Mouse (Mus musculus) neural tube, embryonic 15.5 days (tissue): Measurements from ENCODE around the gene Mrgprh. TPM values are rescaled to one million over a fixed set of nuclear protein-coding genes. Genes with fewer than 3 reads are reported as not detected.

Source experiments
- ATAC-seq: fragments of 200-750 bp; cut with Nextera tagmentation; 2 replicates; pipeline ENCODE4 v1.8.0; 2017; ENCODE audit warnings: mild to moderate bottlenecking, moderate TSS enrichment, moderate library complexity; ENCODE audit not compliant: low FRiP score
- H3K27ac ChIP-seq: fragments of 300-500 bp; sonication (generic); replicated peaks from 2 replicates; pipeline ENCODE4 v1.5.1; 2015; ENCODE audit warnings: mild to moderate bottlenecking, inconsistent platforms
- H3K27me3 ChIP-seq: fragments of 300-500 bp; sonication (generic); replicated peaks from 2 replicates; pipeline ENCODE4 v1.6.1; 2015; ENCODE audit warnings: inconsistent platforms
- H3K36me3 ChIP-seq: fragments of 300-500 bp; sonication (generic); 2 replicates; pipeline ENCODE4 v1.6.1; 2015; ENCODE audit warnings: inconsistent platforms
- H3K4me1 ChIP-seq: fragments of 300-500 bp; sonication (generic); 2 replicates; pipeline ENCODE4 v1.6.1; 2015; ENCODE audit warnings: inconsistent platforms
- H3K4me2 ChIP-seq: fragments of 300-500 bp; sonication (generic); 2 replicates; pipeline ENCODE4 v1.6.1; 2015; ENCODE audit warnings: inconsistent platforms, mild to moderate bottlenecking, moderate library complexity
- H3K4me3 ChIP-seq: fragments of 300-500 bp; sonication (generic); replicated peaks from 2 replicates; pipeline ENCODE4 v1.5.1; 2015; ENCODE audit warnings: mild to moderate bottlenecking, inconsistent platforms
- H3K9ac ChIP-seq: fragments of 300-500 bp; sonication (generic); replicated peaks from 2 replicates; pipeline ENCODE4 v1.6.1; 2015; ENCODE audit warnings: mild to moderate bottlenecking, inconsistent platforms
- H3K9me3 ChIP-seq: fragments of 300-500 bp; sonication (generic); replicated peaks from 2 replicates; pipeline ENCODE4 v1.6.1; 2016; ENCODE audit warnings: inconsistent platforms
- WGBS: fragments of 180-500 bp; shearing (Covaris S2); methylation state at CpG from one replicate; pipeline ENCODE4 v1.1.7; 2015; ENCODE audit warnings: mixed read lengths; 5-methylcytosine and 5-hydroxymethylcytosine counted together
- polyA plus RNA-seq: library from polyadenylated mRNA; unstranded; fragments of >200 nt; fragmentation: Nextera tagmentation; extraction: Ambion mirVana; gene quantifications from 2 replicates; pipeline ENCODE4 v1.2.1, GENCODE M21; 2015

The Mrgprh gene
- polyA plus RNA-seq, 1 experiment from 2014 or later, result not detected

DNA sequence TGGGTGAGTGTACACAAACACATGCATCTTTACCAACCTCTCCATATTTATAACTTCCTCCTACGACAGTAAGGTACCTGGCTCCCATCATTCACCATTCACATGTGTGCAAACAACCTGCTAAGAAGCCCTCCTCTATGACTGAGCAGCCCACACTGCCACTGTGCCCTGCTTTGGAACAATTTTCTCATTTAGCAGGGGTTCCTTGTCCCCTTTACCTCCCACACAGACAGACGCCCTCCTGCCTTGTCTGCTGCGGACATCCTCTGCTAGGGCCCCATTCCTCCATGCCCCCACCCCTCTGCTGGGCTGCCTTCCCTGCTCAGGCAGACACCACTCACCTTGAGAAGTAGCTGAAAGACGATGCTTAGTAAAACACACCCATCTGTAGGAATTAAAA is 28.1 kb upstream of the Mrgprh start:
- WGBS, result 74% methylated on average over 4 of the region's 4 CpGs
- H3K4me3 ChIP-seq, result no peak overlapping the region
- H3K9me3 ChIP-seq, result no peaks in the 10 kb centered on the region
- no peaks in the 10 kb centered on the region for H3K36me3 ChIP-seq
- no peak overlapping the region for H3K9ac ChIP-seq
- no peaks in the 10 kb centered on the region for H3K27me3 ChIP-seq
- H3K4me1 ChIP-seq, result no peaks in the 10 kb centered on the region; the same call in 1 of the 2 replicates
- H3K27ac ChIP-seq, result no peak overlapping the region
- no peak for ATAC-seq
- no peak overlapping the region for H3K4me2 ChIP-seq

DNA sequence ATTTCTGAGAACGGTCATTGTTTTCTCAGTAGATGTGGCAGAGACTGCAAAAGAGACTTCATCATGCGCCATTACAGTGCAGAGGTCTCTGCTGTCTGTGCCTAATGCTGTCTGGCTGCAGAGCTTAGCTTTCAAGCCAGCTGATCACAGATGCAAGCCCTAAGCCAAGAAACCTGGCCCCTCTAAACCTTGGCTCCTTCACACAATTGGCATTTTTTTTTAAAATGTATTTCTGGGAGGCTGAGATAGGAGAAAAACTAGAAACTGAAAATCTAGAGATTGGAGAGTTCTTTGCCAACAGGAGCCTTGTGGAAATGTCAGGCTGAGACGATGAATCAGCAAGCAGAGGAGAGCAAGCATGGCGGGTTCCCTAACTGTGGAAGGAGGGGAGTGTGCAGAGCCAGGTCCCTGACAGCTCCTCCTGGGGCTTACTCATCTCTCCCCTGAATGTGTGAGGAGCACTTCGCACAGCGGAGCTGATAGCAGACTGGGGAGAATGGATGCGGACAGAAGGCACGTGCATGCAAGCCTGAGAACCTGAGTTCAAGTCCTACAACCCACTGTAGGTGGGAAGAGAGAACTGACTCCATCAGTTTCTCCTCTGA is 26.0 kb upstream of the Mrgprh start:
- ATAC-seq, result no peak

DNA sequence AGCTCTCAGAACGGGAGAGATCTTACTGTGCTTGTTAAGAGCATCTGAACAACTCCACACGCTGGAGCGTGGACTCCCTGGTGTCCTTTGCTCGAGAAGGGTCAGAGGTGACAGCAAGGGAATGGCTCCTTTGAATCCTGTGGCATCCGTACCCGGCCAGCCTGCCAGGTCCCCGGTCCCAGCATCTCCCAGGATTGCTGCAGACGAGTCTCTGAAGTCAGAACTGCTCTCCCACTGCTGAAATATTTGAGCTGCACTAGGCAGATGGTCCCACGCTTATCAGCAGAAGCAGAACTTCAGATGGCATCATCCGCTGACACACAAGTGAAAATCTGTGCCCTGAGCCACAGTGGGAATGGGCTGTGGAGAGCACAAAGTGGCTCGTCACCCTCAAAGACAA is 24.1 kb upstream of the Mrgprh start:
- Histone ChIP-seq H3K36me3 (no peaks in the 10 kb centered on the region), H3K4me2 (no peak overlapping the region), H3K9ac (no peak overlapping the region), H3K4me1 (no peaks in the 10 kb centered on the region; the same call in 1 of the 2 replicates), H3K27ac (no peak overlapping the region), H3K27me3 (no peaks in the 10 kb centered on the region), H3K9me3 (no peaks in the 10 kb centered on the region), H3K4me3 (no peak overlapping the region)
- 76% methylated on average over 11 of the region's 11 CpGs for WGBS
- no peak for ATAC-seq

More for the DNA sequence above, 26.0 kb upstream of the Mrgprh start:
- Histone ChIP-seq H3K27ac (no peak overlapping the region), H3K4me2 (no peak overlapping the region), H3K9me3 (no peaks in the 10 kb centered on the region), H3K4me3 (no peak overlapping the region), H3K9ac (no peak overlapping the region), H3K27me3 (no peaks in the 10 kb centered on the region), H3K4me1 (no peaks in the 10 kb centered on the region; the same call in 1 of the 2 replicates), H3K36me3 (no peaks in the 10 kb centered on the region)
- WGBS, result 82% methylated on average over 8 of the region's 8 CpGs

DNA sequence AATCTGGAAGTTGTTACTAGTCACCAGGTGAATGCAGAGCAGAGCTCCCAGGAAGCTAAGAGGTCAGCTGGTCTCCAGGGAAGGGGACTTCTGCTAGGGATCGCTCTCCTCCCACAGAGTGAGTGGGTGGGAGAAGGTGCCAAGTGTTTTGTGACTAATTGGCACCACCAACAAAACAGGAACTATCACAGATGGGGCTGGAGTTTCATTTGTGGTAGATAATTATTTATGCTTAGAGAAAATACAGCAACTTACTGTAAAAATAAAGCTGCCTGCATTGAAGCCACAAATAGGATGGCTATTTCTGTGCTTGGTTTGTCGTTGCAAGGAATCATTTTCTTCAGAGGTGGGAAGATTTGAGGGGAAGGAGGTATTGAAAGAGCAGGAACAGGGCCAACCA is 22.0 kb upstream of the Mrgprh start:
- no peak for ATAC-seq
- Histone ChIP-seq H3K36me3 (no peaks in the 10 kb centered on the region), H3K27ac (no peak overlapping the region), H3K4me2 (no peak overlapping the region), H3K4me1 (no peaks in the 10 kb centered on the region), H3K27me3 (no peaks in the 10 kb centered on the region), H3K9me3 (no peaks in the 10 kb centered on the region), H3K9ac (no peak overlapping the region), H3K4me3 (no peak overlapping the region)
- 88% methylated on average over 2 of the region's 2 CpGs for WGBS

DNA sequence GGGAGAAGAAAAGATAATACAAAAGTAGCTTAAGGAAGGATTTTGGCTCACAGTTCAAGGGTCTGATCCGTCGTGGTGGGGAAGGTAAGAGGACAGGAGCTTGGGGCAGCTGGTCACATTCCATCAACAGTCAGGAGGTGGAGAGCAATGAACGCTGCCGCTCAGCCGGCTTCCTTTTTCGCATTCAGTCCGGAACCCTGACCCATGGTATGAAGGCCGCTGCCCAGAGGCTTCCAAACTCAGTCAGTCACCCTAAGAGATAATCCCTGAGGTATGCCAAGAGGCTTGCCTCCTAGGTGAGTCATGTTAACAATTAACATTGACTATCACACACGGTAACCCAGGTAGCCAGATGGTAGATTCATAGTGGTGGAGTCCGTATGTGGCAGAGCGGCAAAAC is 21.4 kb upstream of the Mrgprh start:
- H3K4me2 ChIP-seq, result no peak overlapping the region
- no peaks in the 10 kb centered on the region for H3K4me1 ChIP-seq
- H3K27ac ChIP-seq, result no peak overlapping the region
- H3K9me3 ChIP-seq, result no peaks in the 10 kb centered on the region
- H3K36me3 ChIP-seq, result no peaks in the 10 kb centered on the region
- no peak overlapping the region for H3K4me3 ChIP-seq
- no peak overlapping the region for H3K9ac ChIP-seq
- ATAC-seq, result no peak
- no peaks in the 10 kb centered on the region for H3K27me3 ChIP-seq
- WGBS, result 94% methylated on average over 11 of the region's 11 CpGs

DNA sequence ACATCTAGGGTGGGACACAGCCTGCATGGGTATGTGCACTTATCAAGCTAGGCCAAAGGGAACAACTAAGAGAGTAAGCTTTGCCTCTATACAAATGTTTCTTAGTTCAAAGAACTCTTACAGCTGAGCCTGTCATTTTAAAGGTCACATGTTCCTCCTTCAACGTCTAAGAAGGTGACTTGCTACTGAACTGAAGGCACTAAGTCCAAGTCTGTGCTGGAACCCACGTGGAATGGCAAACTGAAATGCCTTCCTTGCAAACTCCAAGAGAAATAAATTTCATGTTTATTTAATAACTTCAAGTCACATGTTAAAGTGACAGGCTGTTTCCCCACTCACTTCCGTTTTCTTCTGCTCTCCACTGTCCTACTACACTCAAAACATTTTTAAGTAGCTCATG is 18.4 kb upstream of the Mrgprh start:
- WGBS, result 66% methylated on average over 3 of the region's 3 CpGs
- no peaks in the 10 kb centered on the region for H3K27me3 ChIP-seq
- H3K27ac ChIP-seq, result no peak overlapping the region
- H3K4me2 ChIP-seq, result no peak overlapping the region
- no peak for ATAC-seq
- H3K9me3 ChIP-seq, result no peaks in the 10 kb centered on the region
- no peak overlapping the region for H3K9ac ChIP-seq
- no peaks in the 10 kb centered on the region for H3K36me3 ChIP-seq
- H3K4me3 ChIP-seq, result no peak overlapping the region
- no peaks in the 10 kb centered on the region for H3K4me1 ChIP-seq

DNA sequence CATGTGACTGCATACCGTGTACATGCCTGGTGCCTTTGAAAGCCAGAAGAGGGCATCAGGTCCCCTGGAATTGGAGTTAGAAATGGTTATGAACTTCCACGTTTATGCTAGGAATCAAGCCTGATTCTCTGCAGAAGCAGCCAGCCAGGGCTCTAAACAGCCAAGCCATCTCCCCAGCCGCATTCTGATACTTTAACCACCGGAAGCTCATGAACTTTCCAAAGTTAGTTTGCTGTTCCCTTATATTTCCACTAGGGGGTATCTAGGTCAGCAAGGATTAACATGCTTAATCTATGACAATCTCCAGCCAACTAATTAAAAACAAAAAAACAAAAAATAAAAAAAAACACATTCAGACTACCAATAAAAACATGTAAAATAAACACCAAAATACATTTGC is 17.8 kb upstream of the Mrgprh start:
- no peaks in the 10 kb centered on the region for H3K9me3 ChIP-seq
- H3K27ac ChIP-seq, result no peak overlapping the region
- ATAC-seq, result no peak
- WGBS, result 38% methylated on average over 4 of the region's 4 CpGs
- H3K4me1 ChIP-seq, result no peaks in the 10 kb centered on the region
- no peaks in the 10 kb centered on the region for H3K27me3 ChIP-seq
- H3K4me2 ChIP-seq, result no peak overlapping the region
- no peak overlapping the region for H3K9ac ChIP-seq
- H3K4me3 ChIP-seq, result no peak overlapping the region
- H3K36me3 ChIP-seq, result no peaks in the 10 kb centered on the region

DNA sequence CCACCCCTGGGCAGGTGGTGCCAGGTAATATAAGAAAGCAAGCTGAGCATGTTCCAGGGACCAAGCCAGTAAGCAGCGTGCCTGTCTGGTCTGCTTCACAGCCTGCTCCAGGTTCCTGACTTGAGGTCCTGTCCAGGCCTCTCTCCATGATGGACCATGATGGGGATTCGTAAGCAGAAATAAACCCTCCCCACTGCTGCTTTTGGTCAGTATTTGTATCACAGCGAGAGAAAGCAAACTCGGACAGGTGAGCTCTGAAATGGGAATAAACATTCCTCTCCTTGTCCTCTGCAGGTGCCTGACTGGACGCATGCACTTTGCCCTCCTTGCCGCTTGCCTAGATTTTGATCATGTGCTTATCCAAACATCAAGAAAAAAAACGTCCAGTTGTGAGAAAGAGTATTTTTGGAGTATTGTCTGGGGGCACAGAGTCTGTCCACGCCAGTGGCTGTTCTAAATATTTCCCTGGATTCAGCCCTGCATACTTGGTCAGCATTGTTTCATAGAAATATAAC is 16.8 kb upstream of the Mrgprh start:
- H3K4me3 ChIP-seq, result no peak overlapping the region
- H3K4me2 ChIP-seq, result no peak overlapping the region
- H3K27ac ChIP-seq, result no peak overlapping the region
- H3K4me1 ChIP-seq, result no peaks in the 10 kb centered on the region
- 84% methylated on average over 8 of the region's 8 CpGs for WGBS
- ATAC-seq, result no peak
- no peaks in the 10 kb centered on the region for H3K9me3 ChIP-seq
- H3K27me3 ChIP-seq, result no peaks in the 10 kb centered on the region
- H3K36me3 ChIP-seq, result no peaks in the 10 kb centered on the region
- H3K9ac ChIP-seq, result no peak overlapping the region

DNA sequence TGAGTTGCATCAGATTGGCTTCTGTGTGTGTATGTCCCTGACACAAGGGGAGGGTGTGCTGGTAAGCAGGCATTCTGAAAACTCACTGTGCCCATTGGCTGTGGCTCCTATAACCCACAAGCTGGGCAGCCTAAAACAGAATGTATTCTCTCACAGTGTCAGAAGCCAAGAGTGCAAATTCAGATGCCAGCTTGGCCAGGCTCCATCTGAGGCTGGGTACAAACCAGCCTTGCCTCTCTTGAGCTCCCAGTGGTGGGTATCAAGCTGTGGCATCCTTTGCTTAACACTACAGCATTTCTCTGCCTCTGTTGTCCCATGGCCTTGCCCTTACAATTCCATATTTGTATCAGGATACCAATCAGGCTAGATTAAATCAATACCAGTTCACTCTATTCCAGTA is 11.7 kb upstream of the Mrgprh start:
- H3K4me1 ChIP-seq, result no peaks in the 10 kb centered on the region
- no peak for ATAC-seq
- H3K9me3 ChIP-seq, result no peaks in the 10 kb centered on the region

DNA sequence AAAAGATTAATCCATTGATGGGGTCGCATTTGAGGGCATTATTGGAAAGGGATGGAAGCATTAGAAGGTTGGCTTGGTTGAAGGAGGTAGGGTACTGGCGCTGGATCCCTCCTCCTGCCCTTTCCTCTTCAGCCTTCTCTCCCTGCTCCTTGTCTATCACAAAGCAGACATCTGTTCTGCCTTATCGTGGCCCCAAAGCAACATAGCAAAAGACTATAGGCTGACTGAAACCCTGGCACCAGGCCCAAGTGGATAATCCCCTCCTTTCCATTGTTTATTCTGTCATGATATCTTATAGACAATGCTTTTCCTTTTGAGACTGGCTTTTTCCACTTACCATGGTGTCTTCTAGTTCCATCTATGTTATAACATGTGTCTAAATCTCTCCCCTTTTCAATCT is 10.4 kb upstream of the Mrgprh start:
- ATAC-seq, result no peak
- 70% methylated on average over 3 of the region's 3 CpGs for WGBS
- H3K9me3 ChIP-seq, result no peaks in the 10 kb centered on the region

More for the DNA sequence above, 11.7 kb upstream of the Mrgprh start:
- no peak overlapping the region for H3K9ac ChIP-seq
- no peaks in the 10 kb centered on the region for H3K36me3 ChIP-seq
- no peak overlapping the region for H3K27ac ChIP-seq
- no peak overlapping the region for H3K4me2 ChIP-seq
- H3K27me3 ChIP-seq, result no peaks in the 10 kb centered on the region
- no peak overlapping the region for H3K4me3 ChIP-seq

DNA sequence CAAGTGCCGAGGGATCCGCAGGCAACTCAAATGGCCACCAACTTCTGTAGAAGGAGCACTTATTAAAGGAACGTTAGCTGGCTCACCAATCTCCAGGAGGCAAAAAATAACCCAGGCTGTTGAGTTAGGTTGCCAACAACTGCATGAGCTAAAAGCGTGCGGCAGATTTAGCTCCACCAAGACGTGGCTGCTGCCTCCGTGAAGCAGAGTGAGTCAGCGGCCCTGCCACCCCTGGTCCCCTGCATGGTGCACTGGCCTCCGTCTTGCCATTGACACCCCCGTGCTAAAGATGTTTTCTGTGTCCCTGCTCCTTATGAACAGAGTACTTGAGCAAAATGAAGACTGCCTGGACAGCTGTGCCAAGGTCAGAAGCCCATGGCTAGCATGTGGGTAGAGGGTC is 9.0 kb upstream of the Mrgprh start:
- no peak for ATAC-seq
- H3K36me3 ChIP-seq, result no peaks in the 10 kb centered on the region

More for the DNA sequence above, 10.4 kb upstream of the Mrgprh start:
- H3K9ac ChIP-seq, result no peak overlapping the region
- H3K36me3 ChIP-seq, result no peaks in the 10 kb centered on the region
- H3K4me2 ChIP-seq, result no peak overlapping the region
- no peak overlapping the region for H3K4me3 ChIP-seq
- no peaks in the 10 kb centered on the region for H3K4me1 ChIP-seq
- H3K27ac ChIP-seq, result no peak overlapping the region
- H3K27me3 ChIP-seq, result no peaks in the 10 kb centered on the region

DNA sequence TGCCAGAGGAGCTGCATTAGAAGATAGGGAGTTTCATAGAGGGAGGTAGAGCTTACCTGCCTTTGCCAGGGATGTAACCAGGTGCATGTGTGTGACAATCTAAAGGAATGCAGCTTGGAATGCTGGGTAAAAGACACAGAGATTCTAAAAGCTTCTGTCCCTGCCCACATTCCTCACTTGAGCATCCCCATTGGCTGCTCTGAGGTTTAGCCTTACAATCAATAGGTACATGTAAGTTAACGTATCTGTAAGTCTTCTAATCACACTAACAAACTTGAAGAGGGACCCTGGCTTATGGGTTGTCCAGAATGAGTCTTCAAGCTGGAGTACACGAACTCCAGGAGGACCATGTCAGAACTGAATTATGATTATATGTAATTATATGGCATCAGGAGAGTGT is 7.8 kb upstream of the Mrgprh start, which contains the start of gene Mas1:
TSS of gene Mas1 (minus strand) at position 101 of the 400 bp plus-strand sequence.
- Histone ChIP-seq H3K9me3 (no peaks in the 10 kb centered on the region), H3K27ac (no peak within 1 kb of the TSS), H3K4me3 (no peak within 1 kb of the TSS), H3K4me1 (peaks cover 11% of the 10 kb centered on the region), H3K27me3 (no peaks in the 10 kb centered on the region), H3K9ac (no peak within 1 kb of the TSS), H3K36me3 (no peaks in the 10 kb centered on the region), H3K4me2 (no peak within 1 kb of the TSS)
- ATAC-seq, result no peak
- 70% methylated on average over 2 of the region's 2 CpGs for WGBS

More for the DNA sequence above, 9.0 kb upstream of the Mrgprh start:
- Histone ChIP-seq H3K9me3 (no peaks in the 10 kb centered on the region), H3K4me2 (no peak overlapping the region), H3K27ac (no peak overlapping the region), H3K4me3 (no peak overlapping the region), H3K4me1 (peaks cover 3% of the 10 kb centered on the region), H3K27me3 (no peaks in the 10 kb centered on the region), H3K9ac (no peak overlapping the region)
- WGBS, result 89% methylated on average over 10 of the region's 10 CpGs
